Mouse (Mus musculus): ENCODE results near the gene Rps26.

DNA sequence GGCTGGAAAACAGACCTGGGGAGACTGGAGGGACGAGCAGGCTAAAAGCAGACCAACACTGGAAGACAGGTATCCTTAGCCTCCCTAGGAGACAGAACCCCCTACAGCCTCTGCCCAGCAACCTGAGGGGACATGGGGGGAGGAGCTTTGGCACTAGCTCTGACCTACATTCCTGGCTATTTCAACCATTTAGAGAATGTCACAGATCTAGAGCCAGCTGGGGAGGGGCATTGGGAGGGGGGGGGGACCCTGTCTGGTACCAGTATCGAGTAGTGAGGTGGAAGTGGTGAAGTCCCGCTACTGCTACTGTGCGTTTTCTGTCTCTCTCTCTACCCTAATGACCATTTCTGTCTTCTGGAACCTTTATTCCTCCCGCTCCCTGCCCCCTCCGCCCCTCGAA, 15.3 kb upstream of the Rps26 start:
- TF ChIP-seq CTCF (IDR thresholded peaks at IDR 0.05; ENCODE audit: borderline replicate concordance, extremely low read depth, insufficient read depth, insufficient read length) = no peak
- no peak for TF ChIP-seq POLR2A (IDR thresholded peaks at IDR 0.05; ENCODE audit: borderline replicate concordance, extremely low read depth, insufficient read depth, insufficient read length, poor library complexity, severe bottlenecking)
